Mouse (Mus musculus): ENCODE measurements at regions not wholly inside any gene's neighbourhood (a gene's known extent, or its start where the extent isn't known, plus 50 kb on each side); places are given as distances from the start of the nearest gene placed in this dataset.
A peak's percentile ranks its signal among the peaks of the same experiment; 100 is the strongest.
"Not testable (repeated sequence)": the region's sequence is repeated elsewhere in the genome, so short reads cannot be mapped to it uniquely, and the experiment has no call there.

DNA sequence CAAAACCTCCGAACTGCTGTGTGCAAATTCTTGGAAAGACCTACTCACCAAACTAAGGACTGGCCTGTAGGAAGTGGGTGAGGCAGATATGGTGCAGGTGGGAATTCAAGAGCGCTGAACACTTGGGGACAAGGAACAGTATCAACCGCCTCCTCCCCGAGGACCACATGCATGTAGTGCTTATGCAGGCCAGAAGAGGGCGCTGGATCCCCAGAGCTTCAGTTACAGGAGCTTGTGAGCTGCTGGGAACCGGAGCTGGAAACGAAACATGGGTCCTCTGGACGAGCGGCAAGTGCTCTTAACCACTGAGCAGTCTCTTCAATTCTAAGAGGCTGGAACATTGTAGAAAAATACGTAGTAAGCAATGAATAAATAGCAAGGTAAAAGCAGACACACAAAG lies 317.8 kb downstream of the Ajap1 start:
- Histone ChIP-seq H3K9me3 (ENCODE audit: control insufficient read depth, low read depth, low read length) (no peaks in the 10 kb centered on the region; the same call in 1 of the 2 replicates), H3K36me3 (ENCODE audit: control insufficient read depth, insufficient read depth, low read length) (no peaks in the 10 kb centered on the region), H3K4me2 (replicated peaks; ENCODE audit: low read depth, low read length) (no peak overlapping the region), H3K27ac (ENCODE audit: low read length) (no peak overlapping the region), H3K4me3 (ENCODE audit: low read depth, low read length) (no peak overlapping the region), H3K9ac (replicated peaks; ENCODE audit: low read depth, low read length) (no peak overlapping the region), H3K27me3 (ENCODE audit: control insufficient read depth, insufficient read depth, low read length) (no peaks in the 10 kb centered on the region), H3K4me1 (ENCODE audit: control insufficient read depth, insufficient read depth, low read length) (no peaks in the 10 kb centered on the region)
- ATAC-seq (ENCODE audit: insufficient number of reproducible peaks, insufficient read depth, low FRiP score, low read depth): no peak
- WGBS: 86% methylated on average over 10 of the region's 10 CpGs

DNA sequence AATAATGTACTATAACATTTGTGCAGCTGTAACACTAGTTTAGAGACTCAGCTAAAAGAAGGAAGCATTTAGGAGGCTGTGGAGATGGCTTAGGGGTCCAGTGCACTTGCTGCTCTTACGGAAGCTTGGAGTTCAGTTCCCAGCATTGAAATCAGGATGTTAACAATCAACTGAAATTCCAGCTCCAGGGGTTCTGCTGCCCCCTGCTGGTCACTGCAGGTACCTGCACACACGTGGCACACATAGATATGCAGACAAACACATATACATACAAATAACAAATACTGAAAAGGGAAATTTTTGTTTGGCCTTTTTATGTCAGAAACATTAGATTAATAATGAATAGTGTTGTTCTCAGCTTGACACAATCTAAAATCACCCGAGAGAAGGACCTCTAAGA lies 322.5 kb downstream of the Ajap1 start:
- H3K4me3 ChIP-seq (ENCODE audit: low read depth, low read length): no peak overlapping the region
- no peaks in the 10 kb centered on the region for H3K27me3 ChIP-seq (ENCODE audit: control insufficient read depth, insufficient read depth, low read length)
- H3K9ac ChIP-seq (replicated peaks; ENCODE audit: low read depth, low read length): no peak overlapping the region
- no peak overlapping the region for H3K27ac ChIP-seq (ENCODE audit: low read length)
- H3K4me2 ChIP-seq (replicated peaks; ENCODE audit: low read depth, low read length): no peak overlapping the region
- H3K4me1 ChIP-seq (ENCODE audit: control insufficient read depth, insufficient read depth, low read length): no peaks in the 10 kb centered on the region
- H3K36me3 ChIP-seq (ENCODE audit: control insufficient read depth, insufficient read depth, low read length): no peaks in the 10 kb centered on the region
- no peak for ATAC-seq (ENCODE audit: insufficient number of reproducible peaks, insufficient read depth, low FRiP score, low read depth)
- 89% methylated on average over 3 of the region's 3 CpGs for WGBS
- no peaks in the 10 kb centered on the region; the same call in 1 of the 2 replicates for H3K9me3 ChIP-seq (ENCODE audit: control insufficient read depth, low read depth, low read length)

DNA sequence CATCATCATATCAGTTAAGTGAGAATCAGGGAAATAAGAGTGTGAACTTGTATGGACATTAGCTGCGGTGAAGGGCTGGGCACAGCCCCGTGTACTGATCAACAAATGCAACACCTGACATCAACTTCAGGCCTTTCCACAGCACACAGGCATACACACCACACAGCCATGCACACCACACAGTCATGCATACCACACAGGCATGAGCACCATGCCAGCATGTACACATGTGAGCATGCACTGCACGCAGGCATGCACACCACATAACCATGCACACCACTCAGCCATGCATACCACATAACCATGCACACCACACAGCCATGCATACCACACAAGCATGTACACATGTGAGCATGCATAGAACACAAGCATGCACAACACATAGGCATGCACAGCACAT lies 325.0 kb downstream of the Ajap1 start:
- Histone ChIP-seq H3K4me3 (ENCODE audit: low read depth, low read length) (no peak overlapping the region), H3K9ac (replicated peaks; ENCODE audit: low read depth, low read length) (no peak overlapping the region), H3K4me1 (ENCODE audit: control insufficient read depth, insufficient read depth, low read length) (no peaks in the 10 kb centered on the region), H3K27ac (ENCODE audit: low read length) (no peak overlapping the region), H3K36me3 (ENCODE audit: control insufficient read depth, insufficient read depth, low read length) (no peaks in the 10 kb centered on the region), H3K9me3 (ENCODE audit: control insufficient read depth, low read depth, low read length) (no peaks in the 10 kb centered on the region; the same call in 1 of the 2 replicates), H3K4me2 (replicated peaks; ENCODE audit: low read depth, low read length) (no peak overlapping the region), H3K27me3 (ENCODE audit: control insufficient read depth, insufficient read depth, low read length) (no peaks in the 10 kb centered on the region)
- no peak for ATAC-seq (ENCODE audit: insufficient number of reproducible peaks, insufficient read depth, low FRiP score, low read depth)
- 95% methylated on average over 3 of the region's 3 CpGs for WGBS

DNA sequence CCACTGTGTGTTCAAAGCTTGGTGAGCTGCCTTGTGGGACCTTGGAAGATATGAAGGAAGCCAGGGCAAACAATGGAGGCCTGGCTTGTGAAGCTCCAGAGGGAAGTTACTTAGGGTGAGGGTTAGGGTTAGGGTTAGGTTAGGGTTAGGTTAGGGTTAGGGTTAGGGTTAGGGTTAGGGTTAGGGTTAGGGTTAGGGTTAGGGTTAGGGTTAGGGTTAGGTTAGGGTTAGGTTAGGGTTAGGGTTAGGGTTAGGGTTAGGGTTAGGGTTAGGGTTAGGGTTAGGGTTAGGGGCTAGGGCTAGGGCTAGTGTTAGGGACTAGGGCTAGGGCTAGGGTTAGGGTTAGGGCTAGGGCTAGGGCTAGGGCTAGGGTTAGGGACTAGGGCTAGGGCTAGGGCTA lies 329.7 kb downstream of the Ajap1 start:
- H3K27ac ChIP-seq (ENCODE audit: low read length); H3K36me3 ChIP-seq (ENCODE audit: control insufficient read depth, insufficient read depth, low read length); H3K9ac ChIP-seq (replicated peaks; ENCODE audit: low read depth, low read length); H3K27me3 ChIP-seq (ENCODE audit: control insufficient read depth, insufficient read depth, low read length); H3K4me3 ChIP-seq (ENCODE audit: low read depth, low read length); H3K9me3 ChIP-seq (ENCODE audit: control insufficient read depth, low read depth, low read length); H3K4me1 ChIP-seq (ENCODE audit: control insufficient read depth, insufficient read depth, low read length); H3K4me2 ChIP-seq (replicated peaks; ENCODE audit: low read depth, low read length): not testable (repeated sequence)
- 0 out of 2 replicates have a peak, but pooled peaks have one; percentile 58 for ATAC-seq (ENCODE audit: insufficient number of reproducible peaks, insufficient read depth, low FRiP score, low read depth)

DNA sequence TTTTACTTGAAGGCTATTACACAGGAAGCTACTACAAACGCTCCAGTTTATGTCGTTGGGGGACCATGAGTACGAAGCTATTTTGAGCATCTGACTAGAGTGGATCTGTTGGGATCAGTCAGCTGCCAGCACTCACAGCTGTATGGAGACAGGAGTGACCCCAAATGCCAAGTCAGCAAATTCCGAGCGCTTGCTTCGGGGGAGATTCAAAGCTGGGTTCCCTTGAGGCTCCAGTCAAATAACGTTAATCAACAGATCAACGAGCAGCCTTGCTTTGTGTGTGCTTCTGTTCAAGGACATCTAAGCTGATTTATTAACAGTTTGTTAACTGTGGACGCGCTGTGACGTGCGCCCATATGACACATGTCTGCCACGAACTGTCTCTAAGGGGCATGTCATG lies 349.5 kb downstream of the Ajap1 start:
- 69% methylated on average over 13 of the region's 13 CpGs for WGBS
- ATAC-seq (ENCODE audit: insufficient number of reproducible peaks, insufficient read depth, low FRiP score, low read depth): no peak
- Histone ChIP-seq H3K4me2 (replicated peaks; ENCODE audit: low read depth, low read length) (no peak overlapping the region), H3K4me3 (ENCODE audit: low read depth, low read length) (no peak overlapping the region), H3K27ac (ENCODE audit: low read length) (no peak overlapping the region), H3K36me3 (ENCODE audit: control insufficient read depth, insufficient read depth, low read length) (no peaks in the 10 kb centered on the region), H3K9ac (replicated peaks; ENCODE audit: low read depth, low read length) (no peak overlapping the region), H3K27me3 (ENCODE audit: control insufficient read depth, insufficient read depth, low read length) (no peaks in the 10 kb centered on the region), H3K9me3 (ENCODE audit: control insufficient read depth, low read depth, low read length) (peaks cover 3% of the 10 kb centered on the region; the same call in 1 of the 2 replicates), H3K4me1 (ENCODE audit: control insufficient read depth, insufficient read depth, low read length) (no peaks in the 10 kb centered on the region)

DNA sequence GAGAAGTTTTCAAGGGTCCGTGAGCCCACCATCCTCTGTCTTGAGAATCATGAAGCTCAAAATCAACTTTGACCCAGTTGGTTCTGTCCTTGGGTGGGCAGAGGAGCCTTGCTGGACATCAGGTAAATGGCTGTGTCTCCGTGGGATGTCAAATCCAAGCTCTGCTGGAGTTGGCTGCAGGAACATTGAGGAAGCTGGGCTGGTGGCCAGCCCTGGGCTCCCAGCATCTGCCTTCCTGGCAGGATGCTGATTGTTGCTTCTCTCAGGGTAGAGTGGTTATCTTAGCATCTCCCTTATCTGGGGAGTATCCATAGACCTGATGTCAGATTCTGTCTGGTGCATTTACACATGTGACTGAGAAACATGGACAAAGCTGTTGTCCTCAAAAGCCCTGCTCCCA lies 353.3 kb downstream of the Ajap1 start:
- no peak for ATAC-seq (ENCODE audit: insufficient number of reproducible peaks, insufficient read depth, low FRiP score, low read depth)
- 81% methylated on average over 2 of the region's 2 CpGs for WGBS
- no peak overlapping the region for H3K9ac ChIP-seq (replicated peaks; ENCODE audit: low read depth, low read length)

DNA sequence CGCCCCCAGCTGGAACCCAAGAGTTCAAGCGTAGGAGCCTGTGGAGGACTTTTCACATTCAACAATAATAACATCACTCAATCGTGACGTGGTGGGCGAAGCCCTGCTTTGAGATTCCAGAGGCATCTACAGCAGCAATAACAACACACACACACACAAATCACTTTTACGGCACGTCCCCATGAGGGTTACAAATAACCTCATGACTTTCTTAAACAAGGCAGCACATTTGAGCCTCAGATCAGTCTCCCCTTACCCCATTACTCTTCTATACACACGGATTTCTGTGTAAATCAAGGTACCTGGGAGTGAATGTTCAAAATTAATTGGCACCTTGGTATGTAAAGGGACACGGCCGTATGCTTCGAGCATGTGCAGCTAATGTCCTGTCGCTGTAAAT lies 354.4 kb downstream of the Ajap1 start:
- no peak overlapping the region for H3K9ac ChIP-seq (replicated peaks; ENCODE audit: low read depth, low read length)
- no peaks in the 10 kb centered on the region for H3K4me1 ChIP-seq (ENCODE audit: control insufficient read depth, insufficient read depth, low read length)
- H3K4me2 ChIP-seq (replicated peaks; ENCODE audit: low read depth, low read length): no peak overlapping the region
- H3K27ac ChIP-seq (ENCODE audit: low read length): no peak overlapping the region
- no peaks in the 10 kb centered on the region for H3K27me3 ChIP-seq (ENCODE audit: control insufficient read depth, insufficient read depth, low read length)
- H3K36me3 ChIP-seq (ENCODE audit: control insufficient read depth, insufficient read depth, low read length): no peaks in the 10 kb centered on the region
- 82% methylated on average over 12 of the region's 12 CpGs for WGBS
- ATAC-seq (ENCODE audit: insufficient number of reproducible peaks, insufficient read depth, low FRiP score, low read depth): no peak
- peaks cover under 1% of the 10 kb centered on the region; the same call in 1 of the 2 replicates for H3K9me3 ChIP-seq (ENCODE audit: control insufficient read depth, low read depth, low read length)
- H3K4me3 ChIP-seq (ENCODE audit: low read depth, low read length): no peak overlapping the region

More for the DNA sequence above, 353.3 kb downstream of the Ajap1 start:
- Histone ChIP-seq H3K9me3 (ENCODE audit: control insufficient read depth, low read depth, low read length) (peaks cover 3% of the 10 kb centered on the region; the same call in 1 of the 2 replicates), H3K27ac (ENCODE audit: low read length) (no peak overlapping the region), H3K27me3 (ENCODE audit: control insufficient read depth, insufficient read depth, low read length) (no peaks in the 10 kb centered on the region), H3K4me2 (replicated peaks; ENCODE audit: low read depth, low read length) (no peak overlapping the region), H3K4me3 (ENCODE audit: low read depth, low read length) (no peak overlapping the region), H3K4me1 (ENCODE audit: control insufficient read depth, insufficient read depth, low read length) (no peaks in the 10 kb centered on the region), H3K36me3 (ENCODE audit: control insufficient read depth, insufficient read depth, low read length) (no peaks in the 10 kb centered on the region)

DNA sequence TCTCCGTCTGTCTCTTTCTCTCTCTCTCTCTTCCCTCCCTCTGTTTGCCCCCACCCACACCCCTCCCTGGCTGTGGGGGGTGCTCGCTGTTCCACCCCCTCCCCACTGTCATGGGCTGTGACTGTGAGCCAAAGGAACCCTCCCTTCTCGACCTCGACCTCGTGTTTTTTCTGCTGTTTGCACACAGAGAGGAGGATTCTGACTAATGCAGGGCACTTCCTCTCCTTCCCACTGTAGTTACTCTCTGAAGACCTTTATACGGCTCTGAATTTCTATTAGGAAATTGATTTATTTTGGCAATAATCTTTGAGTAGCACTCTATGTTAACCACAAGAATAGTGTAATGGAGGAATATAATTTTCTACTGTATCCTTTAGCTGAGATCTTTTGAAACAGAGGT lies 362.1 kb downstream of the Ajap1 start:
- Histone ChIP-seq H3K27ac (ENCODE audit: low read length) (no peak overlapping the region), H3K4me3 (ENCODE audit: low read depth, low read length) (no peak overlapping the region), H3K9ac (replicated peaks; ENCODE audit: low read depth, low read length) (no peak overlapping the region), H3K36me3 (ENCODE audit: control insufficient read depth, insufficient read depth, low read length) (no peaks in the 10 kb centered on the region), H3K4me1 (ENCODE audit: control insufficient read depth, insufficient read depth, low read length) (no peaks in the 10 kb centered on the region), H3K27me3 (ENCODE audit: control insufficient read depth, insufficient read depth, low read length) (no peaks in the 10 kb centered on the region), H3K9me3 (ENCODE audit: control insufficient read depth, low read depth, low read length) (no peaks in the 10 kb centered on the region), H3K4me2 (replicated peaks; ENCODE audit: low read depth, low read length) (no peak overlapping the region)
- 35% methylated on average over 6 of the region's 6 CpGs for WGBS
- ATAC-seq (ENCODE audit: insufficient number of reproducible peaks, insufficient read depth, low FRiP score, low read depth): no peak

DNA sequence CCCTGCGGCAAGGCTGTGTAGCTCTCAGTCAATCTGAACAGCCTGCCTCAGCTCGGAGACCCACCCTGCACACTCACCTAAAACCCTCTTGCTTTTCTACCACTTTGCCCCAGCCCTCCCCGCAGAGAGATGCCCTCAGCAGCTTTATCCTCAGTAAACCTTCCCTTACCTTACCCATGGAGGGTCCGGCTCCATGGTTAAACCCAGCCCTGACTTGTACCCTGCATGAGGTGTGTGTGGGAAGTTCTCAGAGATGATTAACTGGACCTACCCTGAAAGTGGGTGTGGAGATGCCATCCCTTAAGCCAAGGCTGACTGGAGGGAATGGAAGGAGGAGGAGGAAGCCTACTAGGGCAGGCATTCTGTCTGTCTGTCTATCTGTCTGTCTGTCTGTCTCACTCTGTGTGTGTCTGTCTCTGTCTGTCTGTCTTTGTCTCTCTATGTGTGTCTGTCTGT lies 362.9 kb downstream of the Ajap1 start:
- WGBS: 74% methylated on average over 4 of the region's 4 CpGs
- no peak for ATAC-seq (ENCODE audit: insufficient number of reproducible peaks, insufficient read depth, low FRiP score, low read depth)
- no peak overlapping the region for H3K27ac ChIP-seq (ENCODE audit: low read length)
- no peaks in the 10 kb centered on the region for H3K36me3 ChIP-seq (ENCODE audit: control insufficient read depth, insufficient read depth, low read length)
- H3K4me1 ChIP-seq (ENCODE audit: control insufficient read depth, insufficient read depth, low read length): no peaks in the 10 kb centered on the region
- no peaks in the 10 kb centered on the region for H3K27me3 ChIP-seq (ENCODE audit: control insufficient read depth, insufficient read depth, low read length)
- H3K4me2 ChIP-seq (replicated peaks; ENCODE audit: low read depth, low read length): no peak overlapping the region
- H3K4me3 ChIP-seq (ENCODE audit: low read depth, low read length): no peak overlapping the region
- H3K9ac ChIP-seq (replicated peaks; ENCODE audit: low read depth, low read length): no peak overlapping the region
- no peaks in the 10 kb centered on the region for H3K9me3 ChIP-seq (ENCODE audit: control insufficient read depth, low read depth, low read length)
